Mouse (Mus musculus): ENCODE results near the gene Tsx. TPM values are rescaled to one million over a fixed set of nuclear protein-coding genes. Genes with fewer than 3 reads are reported as not detected.

Tsx gene
- total RNA-seq, 4 experiments from 2014 or later: not detected

Other genes with a start within 250 kb of the Tsx start
- gene Nap1l2, start 227.8 kb upstream of the Tsx start, total RNA-seq (2022): 100 to 1,000 TPM in 3 of 4 experiments, 10 to 100 TPM in 1; 89.5 to 113 (median 106) TPM
- not detected for gene Cdx4, start 93.1 kb upstream of the Tsx start, total RNA-seq (2022)
- gene Chic1, start 58.0 kb upstream of the Tsx start, total RNA-seq (2022): 10 to 100 TPM; 18.7 to 23.7 (median 22.7) TPM
- gene Gm26992, start 7.5 kb downstream of the Tsx start, total RNA-seq (2022): not detected
- gene Zcchc13, start 216.1 kb downstream of the Tsx start, total RNA-seq (2022): under 1 TPM in 1 of 4 experiments, not detected in 3; 0.34 TPM

Data from left cerebral cortex, adult 8-10 months (tissue).